Mouse (Mus musculus): ENCODE results near the gene Pef1.

Gene Pef1

DNA sequence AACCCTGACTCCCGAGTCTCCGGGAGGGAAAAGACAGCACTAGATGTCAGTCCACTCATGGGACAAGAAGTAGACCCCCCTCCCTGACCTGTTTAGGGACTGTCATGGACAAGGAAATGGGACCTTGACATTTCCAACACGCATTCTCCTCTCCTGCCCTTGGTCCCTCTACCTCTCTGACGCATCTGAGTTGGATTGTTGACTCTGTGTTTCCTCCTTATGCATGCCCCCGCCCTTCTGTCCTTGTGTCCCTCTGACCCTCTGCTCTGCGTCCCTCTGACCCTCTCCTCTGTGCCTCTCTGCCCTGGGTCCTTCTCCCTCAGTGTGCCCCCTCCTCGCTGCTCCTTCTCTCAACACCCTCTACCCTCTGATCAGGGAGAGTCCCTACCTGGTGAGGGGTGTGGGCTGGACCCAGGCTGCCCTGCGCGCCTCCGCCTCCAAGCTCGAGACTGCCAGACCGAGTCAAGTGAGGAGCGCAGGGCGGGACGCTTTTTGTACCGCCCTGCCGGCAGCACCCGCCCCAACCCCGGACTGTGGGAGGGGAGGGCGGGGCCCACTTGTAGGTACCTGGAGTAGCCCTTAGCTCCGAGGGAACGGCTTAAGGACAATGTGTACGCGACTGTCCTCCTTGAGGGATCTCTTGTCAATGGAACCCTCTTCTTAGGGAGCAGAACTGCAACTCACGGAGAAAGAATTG, 72.1 kb downstream of the Pef1 start:
- DNase-seq (ENCODE audit: low spot score), result peak; percentile 62

DNA sequence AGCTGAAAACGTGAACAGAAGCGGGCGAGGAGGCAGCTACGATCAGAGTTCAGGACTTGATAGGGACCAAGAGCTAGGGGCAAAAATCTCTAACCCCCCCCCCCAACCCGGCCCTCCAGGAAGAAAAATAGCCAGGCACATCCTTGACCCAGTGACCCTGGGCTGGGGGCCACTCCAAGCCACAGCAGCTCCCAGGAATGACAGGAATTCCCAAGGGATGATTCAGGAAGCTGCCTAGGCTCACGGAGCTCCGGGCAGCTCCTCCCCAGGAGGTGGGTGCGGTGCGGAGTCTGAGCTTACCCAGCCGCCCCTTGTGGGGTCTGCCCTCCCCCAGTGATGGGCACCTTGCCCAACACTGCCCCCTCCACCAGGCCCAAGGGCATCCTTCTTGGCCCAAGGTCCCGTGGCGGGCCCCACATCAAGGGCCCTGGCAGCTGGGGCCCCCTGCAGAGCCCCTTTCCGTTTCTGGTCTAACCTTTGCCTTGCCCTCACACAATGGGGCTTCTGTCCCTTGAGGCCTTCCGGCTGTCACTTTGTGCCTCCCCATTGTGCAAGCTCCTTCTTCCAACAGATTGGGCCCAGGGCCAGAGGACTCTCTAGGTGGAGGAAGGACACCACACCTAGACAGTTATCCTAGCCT, 72.8 kb downstream of the Pef1 start, which contains the start of gene Tinagl1:
Gene Tinagl1 (minus strand): TSS at position 51 of the 640 bp plus-strand sequence.
- DNase-seq (ENCODE audit: low spot score), result no peak

DNA sequence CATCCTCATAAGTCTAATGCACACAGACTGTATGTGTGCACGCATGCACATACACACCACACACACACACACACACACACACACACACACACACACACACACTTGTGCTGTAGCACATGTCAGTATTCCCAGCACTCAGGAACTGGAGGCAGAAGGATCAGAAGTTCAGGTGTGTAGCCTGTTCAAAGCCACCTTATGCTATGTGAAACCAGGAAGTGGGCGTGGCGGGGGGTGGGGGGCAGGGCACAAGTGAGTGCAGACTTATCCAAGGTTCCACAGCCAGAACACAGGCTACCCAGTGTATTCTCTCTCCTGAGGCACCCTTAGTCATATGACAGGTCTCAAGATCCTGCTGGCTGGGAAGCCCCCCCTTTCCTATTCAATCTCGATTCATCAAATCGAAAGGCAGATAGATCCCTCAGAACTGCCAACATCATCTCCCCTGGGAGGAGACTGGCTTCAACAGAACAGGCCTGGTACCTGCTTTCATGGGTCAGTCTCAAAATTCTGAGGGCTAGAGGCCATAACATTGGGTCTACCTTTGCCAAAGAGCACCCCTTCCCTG, 73.9 kb downstream of the Pef1 start:
- DNase-seq (ENCODE audit: low spot score), result no peak

DNA sequence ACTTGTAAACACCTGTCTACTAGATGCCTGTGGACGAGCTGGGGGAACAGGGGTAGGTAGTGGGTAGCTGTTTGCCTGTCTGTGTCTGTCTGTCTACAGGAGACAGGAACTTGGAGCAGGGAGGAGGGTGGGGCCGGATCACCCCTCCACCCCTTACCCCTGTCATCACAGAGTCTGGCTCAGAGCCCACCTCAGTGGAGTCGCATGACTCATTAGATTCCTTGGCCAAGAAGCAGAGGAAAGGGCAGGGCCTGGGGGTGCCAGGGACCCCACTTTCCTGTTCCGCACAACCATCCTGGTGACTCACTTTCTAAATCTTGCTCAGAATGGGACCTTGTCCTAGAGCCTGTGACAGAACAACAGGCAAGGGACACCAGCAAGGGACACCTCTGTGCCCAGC, 74.7 kb downstream of the Pef1 start:
- DNase-seq (ENCODE audit: low spot score), result no peak

DNA sequence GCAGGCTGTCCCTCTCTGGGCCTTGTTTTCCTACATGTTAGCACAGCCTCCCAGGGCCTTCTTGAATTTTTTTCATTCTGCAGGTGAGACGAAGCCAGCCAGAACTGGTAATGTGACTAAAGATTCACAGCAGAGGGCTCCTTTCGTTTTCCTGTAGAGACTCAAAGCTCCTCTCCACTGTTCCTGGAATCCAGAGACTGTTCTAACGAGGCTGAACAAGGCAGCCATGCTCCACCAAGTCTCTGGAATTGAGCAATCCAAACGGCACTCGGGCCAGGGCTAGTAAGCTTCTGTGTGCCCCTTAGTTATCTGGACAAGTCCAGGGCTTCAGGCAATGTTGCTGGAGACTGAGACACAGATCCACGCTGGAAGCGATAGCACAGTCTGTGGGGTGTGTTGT, 75.2 kb downstream of the Pef1 start:
- DNase-seq (ENCODE audit: low spot score), result no peak
